Mouse (Mus musculus) stomach, postnatal 0 days (tissue): ENCODE measurements around the gene Bcl9l.

Experiments used
- CTCF ChIP-seq: IDR thresholded peaks from 2 replicates; pipeline ENCODE4 v1.5.1; 2016; ENCODE audit warnings: antibody characterized with exemption, low read depth, mild to moderate bottlenecking, moderate library complexity
- EP300 ChIP-seq: optimal IDR thresholded peaks from 2 replicates; pipeline ENCODE3; 2016; ENCODE audit warnings: antibody characterized with exemption

GRCm38 (mm10) chr9:44495810-44496344 lies 13.3 kb downstream of the Bcl9l start:
- TF ChIP-seq CTCF (no peak), EP300 (no peak)
